Mouse (Mus musculus) heart, adult 11 months (tissue): Measurements from ENCODE around the gene Gm44805.
A peak's percentile ranks its signal among the peaks of the same experiment; 100 is the strongest.

Experiments
- DNase-seq: peaks from one replicate; pipeline ENCODE4 v3.0.0; 2022

The Gm44805 gene

GRCm38 (mm10) chr7:19676662-19677061 lies 4.6 kb downstream of the Gm44805 start:
- peak; percentile 87 for DNase-seq

- peak; percentile 89 for DNase-seq
Observed at GRCm38 (mm10) chr7:19675824-19676223, 5.4 kb downstream of the Gm44805 start.

DNA sequence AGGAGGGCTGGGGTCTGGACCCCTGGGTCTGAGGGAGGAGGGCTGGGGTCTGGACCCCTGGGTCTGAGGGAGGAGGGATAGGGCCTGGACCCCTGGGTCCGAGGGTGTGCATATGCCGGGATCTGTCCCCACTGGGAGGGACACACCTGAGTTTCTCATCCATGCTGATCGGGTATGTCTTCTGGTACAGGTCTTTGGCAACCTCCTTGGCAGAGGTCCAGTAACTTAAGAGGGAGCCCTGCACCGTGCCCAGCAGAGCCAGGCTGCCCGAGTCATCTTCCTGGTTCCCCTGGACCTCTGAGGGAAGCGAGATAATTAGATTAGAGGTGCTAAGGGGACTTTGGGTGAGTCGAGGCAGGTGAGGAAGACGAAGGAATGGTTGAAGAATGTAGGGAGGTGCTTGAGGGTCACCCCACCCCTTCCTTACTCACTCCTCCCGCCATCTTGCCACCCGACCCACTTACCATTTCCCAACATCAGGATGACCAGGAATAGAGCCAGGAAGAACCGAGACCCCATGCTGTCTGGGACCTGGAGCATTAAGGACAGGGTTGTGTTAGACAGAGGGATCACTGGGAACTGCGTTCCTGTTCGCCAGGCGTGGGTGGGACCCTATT lies 8.0 kb downstream of the Gm44805 start:
- peak; percentile 91 for DNase-seq

DNA sequence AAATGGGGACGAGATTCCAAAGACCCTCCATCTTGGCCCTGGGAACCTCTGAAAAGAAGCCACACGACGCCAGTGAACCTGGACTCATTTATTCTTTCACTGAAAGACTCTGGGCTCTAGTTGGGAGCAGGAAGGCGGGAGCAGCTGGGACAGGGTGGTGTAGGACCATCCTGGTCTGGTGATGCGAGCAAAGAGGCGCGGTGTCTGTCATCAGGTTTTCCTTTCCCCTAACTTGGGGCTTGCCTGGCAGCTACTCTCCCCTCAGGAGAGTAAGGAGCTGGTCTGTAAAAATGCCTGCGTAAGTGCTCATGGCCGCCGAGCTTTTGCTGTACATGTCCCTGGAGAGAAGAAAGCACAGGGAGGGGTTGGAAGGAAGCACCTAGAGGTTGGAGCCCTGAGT lies 9.7 kb downstream of the Gm44805 start:
- DNase-seq = peak; percentile 91

- peak; percentile 99 for DNase-seq
Observed at GRCm38 (mm10) chr7:19668947-19669721, 12.1 kb downstream of the Gm44805 start.

DNA sequence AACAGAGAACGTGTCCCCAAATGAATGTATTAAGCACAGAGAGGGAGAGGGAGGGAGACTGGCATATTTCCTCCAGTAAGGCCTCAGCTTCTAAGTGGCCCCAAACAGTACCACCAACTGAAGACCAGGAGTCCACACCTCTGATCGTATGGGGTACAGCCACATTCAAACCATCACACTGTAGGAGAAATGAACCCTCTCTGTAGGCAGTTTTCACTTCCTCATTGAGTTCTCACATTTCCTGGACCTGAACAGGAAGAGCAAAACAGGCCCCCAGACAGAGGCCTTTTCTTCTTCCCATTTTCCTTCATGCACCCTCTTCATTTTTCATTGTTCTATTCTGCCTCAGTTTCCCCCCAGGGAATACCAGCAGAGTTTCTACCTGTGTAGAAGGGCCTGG lies 13.8 kb downstream of the Gm44805 start:
- DNase-seq = peak; percentile 90

DNA sequence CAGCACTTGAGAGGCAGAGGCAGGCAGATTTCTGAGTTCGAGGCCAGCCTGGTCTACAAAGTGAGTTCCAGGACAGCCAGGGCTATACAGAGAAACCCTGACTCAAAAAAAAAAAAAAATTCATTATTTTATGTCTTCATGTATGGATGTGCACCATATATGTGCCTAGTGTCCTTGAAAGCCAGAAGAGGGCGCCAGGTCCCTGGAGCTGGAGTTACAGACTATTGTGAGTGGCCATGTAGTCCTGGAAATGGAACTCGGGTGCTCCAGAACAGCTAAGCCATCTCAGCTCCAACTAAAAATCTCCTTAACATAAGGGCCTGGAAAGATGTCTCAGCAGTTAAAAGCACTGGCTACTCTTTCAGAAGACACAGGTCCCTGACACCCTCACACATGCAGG lies 14.5 kb downstream of the Gm44805 start:
- DNase-seq = no peak

- peak; percentile 99 for DNase-seq
Observed at GRCm38 (mm10) chr7:19664955-19665841, 16.0 kb downstream of the Gm44805 start, which contains the start of gene Clptm1. Gene Clptm1 (minus strand): TSS chr7:19665033.

GRCm38 (mm10) chr7:19664455-19664954 lies 16.7 kb downstream of the Gm44805 start:
- DNase-seq = no peak

DNA sequence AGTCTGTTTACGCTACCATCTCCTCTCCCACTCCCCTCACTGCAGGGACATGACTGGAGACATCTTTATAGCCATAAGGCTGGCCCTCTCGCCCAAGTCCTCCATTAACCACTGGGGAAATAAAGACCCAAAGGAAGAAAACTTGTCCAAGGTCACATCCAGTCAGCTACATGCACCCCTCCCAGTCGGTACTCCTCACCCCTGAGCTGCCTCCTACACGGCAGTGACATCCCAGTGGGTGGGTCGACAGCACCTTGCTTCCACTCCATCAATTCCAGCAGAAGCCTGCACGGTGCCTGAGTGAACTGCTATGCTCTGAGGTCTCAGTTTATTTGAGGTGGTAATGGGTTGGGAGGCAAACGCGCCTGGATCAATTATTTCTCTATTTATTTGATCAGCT lies 17.3 kb downstream of the Gm44805 start:
- peak; percentile 91 for DNase-seq

DNA sequence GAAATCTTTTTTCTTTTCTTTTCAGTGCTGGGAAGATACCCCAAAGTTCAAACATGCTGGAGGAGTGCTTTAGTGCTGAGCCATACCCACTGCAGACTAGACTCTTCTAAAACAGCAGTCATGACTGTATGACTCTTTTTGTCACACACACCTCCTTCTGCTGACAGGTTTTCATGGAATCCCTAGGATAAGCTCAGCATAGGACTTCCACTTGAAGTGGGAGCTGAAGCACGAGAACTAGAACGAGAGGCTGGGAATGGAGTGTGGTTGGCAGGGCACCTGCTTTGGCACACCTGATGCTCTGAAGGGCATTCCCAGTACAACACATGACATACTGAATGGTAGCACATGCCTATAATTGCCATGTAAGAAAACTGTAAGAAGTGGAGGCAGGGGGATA lies 28.6 kb downstream of the Gm44805 start:
- DNase-seq = peak; percentile 98

GRCm38 (mm10) chr7:19651063-19651786 lies 30.0 kb downstream of the Gm44805 start:
- no peak for DNase-seq

DNA sequence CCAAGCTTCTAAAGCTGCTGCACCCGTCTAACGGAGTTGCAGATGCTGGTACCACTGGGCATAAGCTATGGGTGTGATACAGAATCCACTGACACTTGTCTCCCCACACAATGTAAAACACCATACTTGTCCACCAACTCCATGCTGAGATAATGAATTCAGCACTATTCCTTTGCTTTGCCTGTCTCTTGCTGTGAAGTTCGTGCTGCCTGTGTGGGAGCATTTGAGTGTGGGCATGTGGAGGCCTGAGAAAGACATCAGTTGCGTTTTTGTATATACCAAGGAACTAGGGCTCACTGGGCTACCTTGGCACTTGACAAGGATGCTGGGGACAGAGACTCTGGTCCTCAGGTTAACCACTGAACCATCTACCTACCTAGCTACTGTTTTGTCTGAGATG lies 40.0 kb downstream of the Gm44805 start:
- no peak for DNase-seq

DNA sequence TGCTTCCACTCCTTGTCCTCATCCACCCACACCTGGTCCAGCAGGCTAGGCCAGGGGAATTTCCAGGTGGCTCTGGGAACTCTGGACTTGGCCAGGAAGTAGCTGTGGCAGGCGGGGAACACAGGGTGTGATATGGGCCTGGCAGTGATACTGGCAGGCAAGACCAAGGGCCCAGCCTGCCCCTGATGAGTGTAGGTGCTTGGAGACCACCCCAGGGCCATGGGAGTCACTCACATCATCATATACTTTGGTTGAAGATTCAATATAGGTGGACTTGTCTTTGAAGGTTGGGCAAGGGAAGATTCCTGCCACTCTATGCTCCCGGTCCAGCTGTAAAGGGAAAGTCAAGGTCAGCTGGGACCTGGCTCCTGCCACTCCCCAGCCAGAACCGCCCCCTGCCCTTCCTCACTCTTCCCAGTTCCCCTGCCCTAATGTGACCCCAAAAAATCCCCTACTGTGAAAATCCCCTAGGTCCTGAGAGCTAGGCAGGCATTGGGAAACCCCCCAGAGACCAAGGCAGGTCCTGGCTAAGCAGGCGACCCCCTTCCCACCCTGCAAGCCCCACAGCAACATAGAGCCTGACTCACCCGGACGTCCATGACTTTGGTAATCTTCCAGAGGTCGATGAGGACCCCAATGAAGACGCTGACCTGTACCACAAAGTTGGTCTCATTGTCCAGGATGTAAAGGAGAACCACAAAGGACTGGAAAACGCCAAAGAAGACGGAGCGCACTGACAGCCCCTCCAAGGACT lies 46.0 kb downstream of the Gm44805 start:
- DNase-seq = peak; percentile 93

DNA sequence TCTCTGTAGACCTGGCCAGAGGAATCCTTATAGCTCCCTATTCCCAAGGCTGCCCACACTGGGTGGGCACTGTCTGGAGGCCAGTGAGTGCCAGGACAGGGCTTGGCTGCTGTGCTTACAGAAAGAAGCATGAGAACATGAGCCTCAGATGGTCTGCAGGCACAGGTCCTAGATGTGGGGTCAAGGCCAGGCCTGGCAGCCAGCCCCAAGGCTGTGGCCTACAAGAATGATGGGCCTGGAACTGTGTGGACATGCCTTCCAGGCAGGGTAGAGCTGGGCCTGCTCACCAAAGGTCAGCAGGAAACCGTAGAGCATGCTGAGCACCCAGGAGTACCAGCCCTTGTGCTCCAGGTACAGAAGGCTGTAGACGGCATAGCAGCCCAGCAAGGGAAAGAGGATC lies 46.6 kb downstream of the Gm44805 start:
- DNase-seq = no peak

GRCm38 (mm10) chr7:19633855-19634254 lies 47.4 kb downstream of the Gm44805 start:
- DNase-seq = peak; percentile 91

GRCm38 (mm10) chr7:19633197-19633596 lies 48.0 kb downstream of the Gm44805 start:
- DNase-seq = peak; percentile 91

DNA sequence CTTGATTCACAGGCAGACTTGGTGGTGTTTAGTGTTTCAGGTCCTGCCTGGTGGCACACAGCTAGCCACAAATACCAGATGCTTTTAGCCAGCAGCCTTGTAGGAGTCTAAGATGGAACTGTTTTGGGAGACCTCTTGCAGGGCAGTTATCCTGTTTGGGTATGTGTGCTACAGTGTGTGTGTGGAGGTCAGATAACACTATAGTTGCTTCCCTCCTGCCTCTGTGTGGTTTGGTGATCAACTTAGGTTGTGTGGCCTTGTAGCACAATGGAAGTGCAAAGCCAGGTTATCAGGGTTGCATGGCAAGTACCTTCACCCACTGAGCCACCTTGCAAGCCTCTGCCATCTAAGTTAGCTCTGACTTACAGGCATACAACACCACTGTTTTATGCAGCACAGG lies 48.5 kb downstream of the Gm44805 start:
- no peak for DNase-seq

GRCm38 (mm10) chr7:19632275-19632674 lies 48.9 kb downstream of the Gm44805 start:
- no peak for DNase-seq

GRCm38 (mm10) chr7:19629361-19629734 lies 51.9 kb downstream of the Gm44805 start, which contains the start of gene Relb:
Gene Relb (minus strand): TSS chr7:19629438.
- peak; percentile 99 for DNase-seq

DNA sequence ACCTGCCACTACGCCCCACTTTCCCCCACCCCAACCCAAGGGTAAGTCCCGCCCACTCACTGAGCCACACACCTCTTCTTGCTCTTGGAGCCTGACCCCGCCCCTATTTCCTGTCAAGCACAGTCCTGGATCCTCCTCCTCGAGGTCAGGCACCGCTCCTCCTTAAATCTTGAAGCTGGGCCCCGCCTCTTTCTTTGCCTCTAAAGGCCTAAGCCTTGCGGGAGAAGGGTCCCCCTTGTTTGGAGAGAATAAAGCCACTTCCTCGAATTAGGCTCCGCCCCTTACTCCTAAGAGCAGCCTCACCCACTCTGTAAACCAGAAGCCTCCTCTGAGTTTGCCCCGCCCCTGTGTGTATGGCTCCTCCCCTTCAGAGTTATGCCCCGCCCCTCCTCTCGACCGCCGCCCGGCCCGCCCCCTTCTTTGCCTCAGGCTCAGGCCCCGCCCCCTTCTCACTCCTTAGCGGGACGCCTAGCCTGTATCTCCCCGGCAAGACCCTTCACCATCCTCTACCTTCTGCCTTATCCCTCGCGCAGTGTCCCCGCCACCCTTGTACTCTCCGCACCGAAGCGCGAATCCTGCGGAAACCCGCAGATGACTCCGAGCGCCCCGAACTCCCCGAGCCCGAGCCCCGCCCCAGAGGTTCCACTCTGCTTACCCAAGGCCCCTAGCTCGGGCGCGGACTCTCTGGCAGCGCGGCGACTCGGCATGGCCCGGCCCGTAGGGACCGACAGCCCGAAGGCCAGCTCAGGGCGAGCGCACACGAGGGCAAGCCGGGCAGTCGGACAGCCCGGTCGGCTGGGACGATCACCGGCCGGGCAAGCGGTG lies 52.5 kb downstream of the Gm44805 start:
- DNase-seq = peak; percentile 100
